Mouse (Mus musculus) heart, adult 18-20 months (tissue): ENCODE measurements around the gene Cgnl1. TPM values are rescaled to one million over a fixed set of nuclear protein-coding genes. Genes with fewer than 3 reads are reported as not detected.

Source experiments
- DNase-seq, 2 experiments: peaks; one replicate each; pipeline ENCODE4 v3.0.0; 2021 to 2022; ENCODE audit warnings: mixed read lengths in 1 of 2
- total RNA-seq, 2 experiments: library from RNA; stranded (reverse); gene quantifications; 2 replicates each; pipeline ENCODE4 v1.2.3; 2021

The Cgnl1 gene
- total RNA-seq, 2 experiments from 2014 or later: 36.7 to 38.2 TPM

- no peak for DNase-seq
These were observed 98.9 kb downstream of the Cgnl1 start for GRCm38 (mm10) chr9:71672495-71672894.

- DNase-seq: no peak
These were observed 100.7 kb downstream of the Cgnl1 start for GRCm38 (mm10) chr9:71670677-71671076.

GRCm38 (mm10) chr9:71667616-71668015 is 103.8 kb downstream of the Cgnl1 start:
- DNase-seq: peak; percentile 57 to 87

- peak; percentile 49 to 66 for DNase-seq
These were observed 105.0 kb downstream of the Cgnl1 start for GRCm38 (mm10) chr9:71666432-71666831.

- DNase-seq: no peak
These were observed 105.9 kb downstream of the Cgnl1 start for GRCm38 (mm10) chr9:71665493-71665892.

- DNase-seq: no peak
These were observed 106.5 kb downstream of the Cgnl1 start for GRCm38 (mm10) chr9:71664855-71665254.

- peak in 1 of 2 experiments; percentile 35 for DNase-seq
These were observed 107.8 kb downstream of the Cgnl1 start for GRCm38 (mm10) chr9:71663421-71664217.

GRCm38 (mm10) chr9:71660540-71660939 is 110.9 kb downstream of the Cgnl1 start:
- DNase-seq: peak; percentile 38 to 55

GRCm38 (mm10) chr9:71659681-71660080 is 111.7 kb downstream of the Cgnl1 start:
- DNase-seq: no peak

GRCm38 (mm10) chr9:71657199-71657598 is 114.2 kb downstream of the Cgnl1 start:
- DNase-seq: no peak

GRCm38 (mm10) chr9:71654861-71655260 is 116.5 kb downstream of the Cgnl1 start:
- DNase-seq: no peak

GRCm38 (mm10) chr9:71646115-71646514 is 125.3 kb downstream of the Cgnl1 start:
- DNase-seq: peak; percentile 82 to 95

- DNase-seq: no peak
These were observed 127.8 kb downstream of the Cgnl1 start for GRCm38 (mm10) chr9:71643611-71644010.

- no peak for DNase-seq
These were observed 129.1 kb downstream of the Cgnl1 start for GRCm38 (mm10) chr9:71642270-71642669.

GRCm38 (mm10) chr9:71640361-71640927 is 131.0 kb downstream of the Cgnl1 start:
- DNase-seq: no peak

- no peak for DNase-seq
These were observed 133.2 kb downstream of the Cgnl1 start for GRCm38 (mm10) chr9:71638198-71638597.

- no peak for DNase-seq
These were observed 134.5 kb downstream of the Cgnl1 start for GRCm38 (mm10) chr9:71636854-71637253.

GRCm38 (mm10) chr9:71635627-71636026 is 135.8 kb downstream of the Cgnl1 start:
- DNase-seq: no peak

GRCm38 (mm10) chr9:71634916-71635315 is 136.5 kb downstream of the Cgnl1 start:
- no peak for DNase-seq

- no peak for DNase-seq
These were observed 142.5 kb downstream of the Cgnl1 start for GRCm38 (mm10) chr9:71628921-71629320.

- no peak for DNase-seq
These were observed 143.1 kb downstream of the Cgnl1 start for GRCm38 (mm10) chr9:71628286-71628685.

- DNase-seq: no peak
These were observed 145.4 kb downstream of the Cgnl1 start for GRCm38 (mm10) chr9:71625961-71626360.

- peak; percentile 45 to 78 for DNase-seq
These were observed 146.5 kb downstream of the Cgnl1 start for GRCm38 (mm10) chr9:71624793-71625495.
